Mouse (Mus musculus) skeletal muscle tissue, adult 2 months (tissue): ENCODE data around the gene Arhgap32.

Experiments
- DNase-seq: peaks from one replicate; pipeline ENCODE4 v3.0.0-alpha.2; 2012; ENCODE audit warnings: low read depth, low spot score

The Arhgap32 gene

DNA sequence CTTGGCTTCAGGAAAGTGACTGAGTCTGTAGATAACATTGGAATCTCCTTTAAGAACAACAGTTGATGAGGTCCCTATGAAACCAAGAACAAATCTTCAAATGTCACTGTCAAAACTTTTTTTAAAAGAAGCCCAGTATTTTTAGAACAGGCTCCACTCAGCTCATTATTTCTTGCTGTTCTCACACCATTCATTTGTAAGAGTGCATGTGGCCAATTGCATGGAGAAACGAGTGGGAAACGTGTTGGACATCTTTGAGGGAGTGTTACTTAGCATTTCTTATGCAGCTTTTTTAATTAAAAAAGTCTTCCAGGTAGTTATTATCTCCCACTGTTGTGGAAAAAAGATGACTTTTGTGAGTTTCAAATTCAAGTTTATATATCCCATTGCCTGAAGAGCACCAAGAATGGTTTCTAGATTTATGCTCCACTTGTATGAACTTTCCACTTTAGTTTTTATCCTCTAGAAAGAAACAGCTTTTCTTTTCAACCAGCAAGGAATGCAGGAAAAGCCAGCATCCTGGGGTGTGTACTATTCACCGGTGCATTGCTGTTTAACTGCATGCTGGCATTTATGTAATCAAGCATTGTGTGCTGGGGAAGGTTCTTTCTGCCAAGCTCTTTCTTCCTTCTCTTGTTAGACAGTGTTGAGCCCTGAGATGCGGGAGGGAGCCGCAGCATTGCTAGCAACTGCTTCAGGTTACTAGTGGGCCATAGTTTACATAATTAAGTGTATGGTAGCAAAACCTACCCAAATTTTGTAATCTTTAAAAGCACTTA is 76.5 kb downstream of the Arhgap32 start:
- DNase-seq: no peak

- DNase-seq: no peak
These were observed 88.6 kb downstream of the Arhgap32 start for GRCm38 (mm10) chr9:32204450-32204990.

- DNase-seq: no peak
These were observed 91.2 kb downstream of the Arhgap32 start for GRCm38 (mm10) chr9:32207133-32207532.

DNA sequence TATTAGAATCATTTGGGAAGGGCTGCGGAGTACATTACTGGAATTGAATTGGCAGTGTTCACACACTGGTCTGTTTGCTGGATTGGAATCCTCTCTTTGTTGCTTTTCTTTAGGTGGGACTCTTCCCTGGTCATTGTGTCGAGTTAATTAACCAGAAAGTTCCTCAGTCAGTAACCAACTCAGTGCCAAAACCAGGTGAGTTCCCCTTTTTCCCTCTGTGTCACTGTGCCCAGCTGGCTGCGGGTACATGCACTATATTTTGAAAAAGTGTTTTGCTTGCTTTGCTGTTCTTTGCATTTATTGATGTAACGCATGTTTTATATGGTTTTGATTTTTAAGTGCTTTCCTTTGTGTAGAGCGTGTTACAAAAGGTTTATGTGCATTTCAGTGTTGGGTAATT is 92.1 kb downstream of the Arhgap32 start:
- no peak for DNase-seq

DNA sequence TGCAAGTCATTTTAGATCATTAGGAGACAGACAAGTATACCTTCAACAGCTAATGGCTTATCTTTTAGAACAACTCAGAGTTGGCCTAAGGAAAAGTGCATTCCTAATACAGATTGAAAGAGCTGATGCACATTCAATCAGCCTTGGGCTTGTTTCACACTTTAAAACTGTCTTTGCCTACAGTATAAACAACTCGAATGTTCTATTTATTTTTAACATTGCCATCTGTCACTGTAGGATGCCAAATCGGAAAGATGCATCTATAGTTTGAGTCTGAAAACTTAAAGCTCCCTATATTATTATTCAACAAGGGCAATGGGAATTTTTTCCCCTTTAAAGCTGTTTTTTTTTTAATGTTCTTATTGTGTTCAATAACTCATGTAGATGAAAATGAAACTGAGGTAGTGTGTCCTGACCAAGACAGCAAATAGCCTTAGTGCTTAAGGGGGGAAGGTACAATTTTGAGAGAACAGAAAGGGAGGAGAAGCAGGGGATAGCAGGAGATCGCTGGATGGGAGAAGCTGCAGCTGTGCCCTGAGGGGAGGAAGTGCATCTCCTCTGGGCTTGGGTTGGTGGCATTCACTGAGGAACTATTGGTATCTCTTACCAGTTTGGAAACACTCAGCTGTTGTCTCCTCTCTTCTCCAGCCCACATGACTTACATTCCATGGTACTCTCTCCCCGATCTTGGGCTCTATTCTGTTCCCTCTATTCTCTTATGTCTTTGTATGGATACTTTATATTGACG is 101.1 kb downstream of the Arhgap32 start:
- DNase-seq: no peak

DNA sequence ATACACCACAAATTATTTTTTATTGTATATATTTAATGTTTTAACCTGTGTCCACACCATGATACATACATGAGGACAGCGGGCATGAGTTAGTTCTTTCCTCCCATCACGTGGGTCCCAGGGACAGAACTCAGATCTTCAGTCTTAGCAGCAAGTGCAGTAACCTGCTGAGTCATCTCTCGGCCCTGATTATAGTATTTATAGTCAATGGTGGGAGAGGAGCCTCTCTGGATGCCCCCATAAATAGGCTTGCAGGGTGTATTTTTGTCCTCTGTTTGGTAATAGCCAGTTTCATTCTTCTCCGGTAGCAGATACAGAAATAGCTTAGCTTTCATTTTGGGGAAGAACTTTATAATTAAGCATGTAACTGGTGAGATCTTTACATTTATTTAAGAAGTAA is 103.5 kb downstream of the Arhgap32 start:
- DNase-seq: no peak

- DNase-seq: no peak
These were observed 106.2 kb downstream of the Arhgap32 start for GRCm38 (mm10) chr9:32222184-32222583.

GRCm38 (mm10) chr9:32223739-32224529 is 108.0 kb downstream of the Arhgap32 start:
- no peak for DNase-seq

DNA sequence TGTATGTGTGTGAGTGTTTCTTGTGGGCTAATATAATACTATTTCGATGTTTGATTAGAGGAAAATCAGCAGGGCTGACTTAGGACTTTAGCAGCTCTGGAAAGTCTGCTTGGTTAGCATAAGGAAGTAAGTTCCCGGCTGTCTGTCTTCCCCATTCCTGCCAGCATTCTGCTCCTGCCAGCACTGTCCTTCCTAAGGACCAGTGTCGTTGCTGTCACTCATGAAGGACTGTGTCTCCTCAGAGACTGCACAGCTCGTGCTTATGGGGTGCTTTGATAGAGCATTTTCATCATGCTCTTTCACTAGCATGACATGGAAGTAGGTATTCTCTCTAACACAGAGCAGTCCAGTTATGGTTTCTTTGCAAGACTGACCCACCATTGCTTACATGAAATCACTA is 109.0 kb downstream of the Arhgap32 start:
- no peak for DNase-seq

- DNase-seq: no peak
These were observed 109.6 kb downstream of the Arhgap32 start for GRCm38 (mm10) chr9:32225584-32225983.

DNA sequence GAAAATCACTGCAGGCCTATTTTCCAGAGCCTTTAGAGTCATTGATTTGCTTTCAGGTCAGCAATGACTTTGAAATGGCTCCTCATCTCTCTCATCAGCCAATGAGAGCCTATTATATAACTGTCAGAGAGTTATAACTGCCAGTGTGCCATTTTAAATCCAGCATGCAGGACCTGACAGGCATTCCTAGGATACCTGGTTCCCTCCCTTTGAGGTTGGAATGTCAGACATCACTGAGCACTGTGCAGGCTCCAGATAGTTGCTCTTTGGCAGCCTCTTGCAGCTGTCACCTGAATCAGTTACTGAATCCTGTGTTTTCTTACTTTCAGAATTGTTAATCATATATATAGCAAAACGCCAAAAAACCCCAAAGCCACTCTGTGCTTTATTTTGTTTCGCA is 111.1 kb downstream of the Arhgap32 start:
- no peak for DNase-seq

DNA sequence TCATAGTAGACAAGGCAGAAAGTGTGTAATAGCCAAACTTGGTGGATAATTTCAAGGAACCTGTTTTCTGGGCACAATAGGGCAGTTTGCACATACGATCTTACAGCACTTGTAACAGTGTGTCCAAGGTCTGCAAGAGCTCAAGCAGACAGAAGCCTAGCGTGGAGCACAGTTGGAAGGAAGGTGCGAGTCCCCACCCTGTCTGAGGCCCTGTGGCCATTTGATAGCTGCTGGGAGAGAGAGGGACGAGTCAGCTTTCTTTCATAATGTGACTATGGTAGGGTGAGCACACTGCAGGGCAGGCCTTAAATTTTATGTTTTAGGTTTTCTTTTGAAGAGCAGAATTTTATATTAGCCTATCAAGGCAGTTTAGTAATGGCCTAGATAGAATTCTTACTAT is 117.7 kb downstream of the Arhgap32 start:
- DNase-seq: no peak

GRCm38 (mm10) chr9:32234767-32235489 is 119.0 kb downstream of the Arhgap32 start:
- no peak for DNase-seq

DNA sequence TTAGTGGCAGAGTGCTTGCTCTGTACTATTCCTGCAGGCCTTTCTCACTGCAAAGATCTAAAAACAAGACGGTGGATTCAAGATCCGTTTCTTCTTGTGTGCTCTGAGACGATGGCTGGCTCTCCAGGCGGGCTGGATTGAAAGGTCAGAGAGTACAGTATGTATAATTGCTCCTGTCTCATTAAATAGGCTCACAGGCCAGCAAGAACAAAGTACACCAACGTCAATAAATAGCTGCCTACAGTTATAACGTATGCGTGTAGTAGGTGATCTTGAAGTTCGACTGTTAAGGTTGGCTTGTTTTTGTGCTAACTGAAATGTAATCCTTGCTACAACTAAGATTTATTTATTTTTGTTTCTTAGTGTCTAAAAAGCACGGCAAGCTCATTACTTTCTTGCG is 123.0 kb downstream of the Arhgap32 start:
- no peak for DNase-seq

DNA sequence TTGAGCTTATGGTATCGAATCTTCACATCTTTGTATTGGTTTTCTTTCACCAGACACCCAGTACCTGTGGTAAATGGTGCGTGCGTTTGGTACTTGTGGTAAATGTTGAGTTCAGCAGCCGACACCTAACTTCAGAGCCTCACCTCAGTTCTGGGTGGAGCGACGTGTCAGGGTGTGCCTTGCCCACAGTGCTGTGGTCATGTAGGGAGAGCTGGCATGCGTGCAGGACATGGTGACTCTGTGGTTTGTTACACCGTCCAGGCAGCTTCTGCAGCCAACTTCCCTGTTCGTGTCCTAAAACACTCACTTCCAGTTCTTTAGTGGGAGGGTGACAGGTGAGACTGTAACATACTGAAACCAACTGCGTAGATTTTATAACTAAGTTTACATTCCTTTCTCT is 123.5 kb downstream of the Arhgap32 start:
- no peak for DNase-seq

DNA sequence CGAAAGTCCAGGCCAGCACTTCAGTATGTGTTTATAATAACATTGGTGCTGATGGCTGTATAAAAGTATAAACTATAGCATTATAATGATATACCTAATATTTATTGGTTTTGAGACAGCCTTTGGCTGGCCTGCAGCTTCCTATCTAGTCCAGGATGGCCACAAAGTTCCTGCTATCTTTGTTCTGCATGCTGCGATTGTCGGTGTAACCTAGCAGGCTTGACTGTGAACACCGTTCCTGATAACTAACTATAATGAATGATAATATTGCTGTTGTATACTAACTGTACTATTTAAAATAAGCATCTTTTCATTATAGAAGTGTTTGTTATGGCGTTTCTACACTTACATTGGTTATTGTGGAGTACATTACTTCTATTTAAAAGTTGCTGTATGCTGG is 124.5 kb downstream of the Arhgap32 start:
- no peak for DNase-seq

DNA sequence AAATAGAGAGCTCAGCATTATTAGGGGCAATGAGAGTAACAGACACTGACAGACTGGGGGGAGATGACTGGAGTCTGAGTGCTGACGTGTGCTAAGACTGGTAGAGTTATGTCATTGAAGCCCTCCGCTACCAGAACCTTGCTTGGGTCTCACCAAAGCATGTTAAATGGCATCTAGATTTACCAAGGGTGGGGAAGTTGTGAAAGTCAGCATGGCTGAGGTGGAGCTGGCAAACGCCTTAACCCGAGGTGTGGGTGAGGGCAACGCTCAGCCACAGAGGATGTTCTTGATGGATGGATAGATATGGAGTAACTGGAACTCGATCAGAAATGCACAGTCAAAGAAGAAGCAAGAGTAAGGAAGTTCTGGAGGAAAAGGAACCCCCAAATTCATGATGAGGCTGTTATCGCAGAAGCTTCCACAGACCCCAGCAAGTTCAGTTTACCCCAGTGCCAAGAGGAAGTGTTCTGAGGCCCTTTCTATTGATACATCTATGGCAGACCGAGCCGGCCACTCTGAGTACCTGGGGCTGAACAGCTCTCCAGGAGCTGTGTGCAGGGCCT is 125.8 kb downstream of the Arhgap32 start:
- no peak for DNase-seq

- DNase-seq: no peak
These were observed 127.1 kb downstream of the Arhgap32 start for GRCm38 (mm10) chr9:32242921-32243617.

DNA sequence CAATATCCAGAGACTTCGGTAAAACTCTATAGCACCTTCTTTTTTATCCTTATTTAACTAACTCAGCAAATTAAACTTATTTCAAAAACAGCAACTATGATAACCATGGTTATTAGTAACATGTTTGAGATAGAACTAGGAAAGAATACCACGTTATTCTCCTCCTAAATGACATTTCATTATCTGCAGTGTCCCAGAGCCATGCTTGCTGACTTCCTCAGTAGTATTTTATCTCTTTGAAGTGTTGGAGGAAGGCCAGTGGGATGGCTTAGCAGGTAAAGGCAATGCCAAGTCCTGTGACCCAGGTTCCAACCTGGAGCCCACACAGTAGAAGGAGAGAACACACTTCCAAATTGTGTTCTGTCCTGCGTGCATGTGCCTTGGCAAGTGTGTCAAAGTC is 129.3 kb downstream of the Arhgap32 start:
- DNase-seq: no peak

GRCm38 (mm10) chr9:32246123-32246716 is 130.3 kb downstream of the Arhgap32 start:
- DNase-seq: no peak
